Mouse (Mus musculus): ENCODE results near the gene Mtmr3.
"Not testable (repeated sequence)": the region's sequence is repeated elsewhere in the genome, so short reads cannot be mapped to it uniquely, and the experiment has no call there.

The Mtmr3 gene

GRCm38 (mm10) chr11:4602691-4603441 is 8.2 kb upstream of the Mtmr3 start:
- DNase-seq (ENCODE audit: low read depth in 2 of 2, low spot score in 2 of 2), result no peak

GRCm38 (mm10) chr11:4601890-4602289 is 7.2 kb upstream of the Mtmr3 start:
- DNase-seq (ENCODE audit: low read depth in 2 of 2, low spot score in 2 of 2), result no peak

DNA sequence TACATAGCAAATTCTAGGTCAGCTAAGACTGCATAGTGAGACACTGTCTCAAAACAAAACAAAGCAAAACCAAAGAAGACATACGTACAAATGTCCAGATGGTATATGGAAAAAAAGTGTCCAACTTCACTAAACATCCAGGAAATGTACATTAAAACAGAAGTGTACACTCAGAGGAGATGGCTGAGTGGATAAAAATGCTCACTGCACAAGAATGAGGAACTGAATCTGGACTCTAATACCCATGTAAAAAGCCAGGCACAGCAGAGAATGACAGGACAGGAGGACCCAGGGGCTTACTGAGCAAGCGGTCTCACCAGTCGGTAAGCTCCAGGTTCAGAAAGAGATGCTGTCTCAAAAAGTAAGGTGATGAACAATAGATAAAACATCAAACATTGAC is 5.3 kb upstream of the Mtmr3 start:
- DNase-seq (ENCODE audit: low read depth in 2 of 2, low spot score in 2 of 2), result no peak

DNA sequence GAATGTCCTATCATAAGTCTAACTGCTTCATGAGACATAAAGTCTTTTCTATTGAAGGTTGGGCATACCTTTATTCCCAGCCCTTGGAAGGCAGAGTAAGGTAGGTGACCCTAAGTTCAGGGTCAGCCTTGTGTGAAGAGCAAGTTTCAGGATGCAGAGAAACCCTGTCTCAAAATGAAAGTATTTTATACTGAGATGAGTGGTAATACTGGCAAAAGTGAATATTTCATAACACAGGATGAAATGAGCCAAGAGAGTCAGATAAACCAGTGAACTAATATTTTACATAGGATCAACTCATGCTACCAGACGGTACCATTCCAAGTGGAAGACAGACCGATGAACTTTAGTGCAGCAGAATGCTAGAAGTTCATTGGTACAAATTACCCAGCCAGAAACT is 3.7 kb upstream of the Mtmr3 start:
- no peak for DNase-seq (ENCODE audit: low read depth in 2 of 2, low spot score in 2 of 2)

- peak; percentile 20 to 36 for DNase-seq (ENCODE audit: low read depth in 2 of 2, low spot score in 2 of 2)
Measured at GRCm38 (mm10) chr11:4593849-4594607, 635 bp downstream of the Mtmr3 start.

DNA sequence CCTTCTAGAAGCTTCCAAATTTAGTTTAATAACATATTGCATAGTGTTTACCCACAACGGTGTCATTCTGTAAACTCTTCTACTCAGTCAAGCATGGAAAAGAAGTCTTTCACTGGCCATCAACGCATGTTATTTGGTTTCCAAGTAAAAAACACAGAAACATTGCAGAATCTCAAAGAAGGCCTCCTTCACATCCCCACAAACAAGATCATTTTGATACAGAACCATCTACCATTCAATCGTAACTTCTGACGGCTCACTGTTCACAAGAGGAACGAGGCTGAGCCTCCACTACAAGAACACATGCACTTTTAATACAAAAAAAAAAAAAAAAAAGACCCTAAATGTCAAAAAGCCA is 1.2 kb downstream of the Mtmr3 start:
- DNase-seq (ENCODE audit: low read depth in 2 of 2, low spot score in 2 of 2), result no peak

- no peak for DNase-seq (ENCODE audit: low read depth in 2 of 2, low spot score in 2 of 2)
Measured at GRCm38 (mm10) chr11:4591811-4592210, 2.9 kb downstream of the Mtmr3 start.

GRCm38 (mm10) chr11:4578682-4579081 is 16.0 kb downstream of the Mtmr3 start:
- DNase-seq (ENCODE audit: low read depth in 2 of 2, low spot score in 2 of 2), result no peak

DNA sequence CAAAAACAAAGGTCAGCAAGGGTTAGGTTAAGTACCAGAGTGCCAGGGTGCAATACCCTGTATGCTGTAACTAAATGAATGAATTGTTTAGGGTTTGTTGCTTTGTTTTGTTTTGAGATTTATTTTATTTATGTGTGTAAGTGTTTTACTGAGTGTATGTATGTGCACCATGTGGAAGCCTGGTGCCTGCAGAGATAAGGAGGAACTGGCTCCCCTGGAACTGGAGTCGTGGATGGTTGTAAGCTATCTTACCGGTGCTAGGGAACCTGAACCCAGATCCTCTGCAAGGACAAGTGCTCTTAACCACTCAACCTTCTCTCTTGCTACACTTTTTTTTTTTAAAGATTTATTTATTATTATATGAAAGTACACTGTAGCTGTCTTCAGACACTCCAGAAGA is 17.6 kb downstream of the Mtmr3 start:
- DNase-seq (ENCODE audit: low read depth in 2 of 2, low spot score in 2 of 2), result no peak

DNA sequence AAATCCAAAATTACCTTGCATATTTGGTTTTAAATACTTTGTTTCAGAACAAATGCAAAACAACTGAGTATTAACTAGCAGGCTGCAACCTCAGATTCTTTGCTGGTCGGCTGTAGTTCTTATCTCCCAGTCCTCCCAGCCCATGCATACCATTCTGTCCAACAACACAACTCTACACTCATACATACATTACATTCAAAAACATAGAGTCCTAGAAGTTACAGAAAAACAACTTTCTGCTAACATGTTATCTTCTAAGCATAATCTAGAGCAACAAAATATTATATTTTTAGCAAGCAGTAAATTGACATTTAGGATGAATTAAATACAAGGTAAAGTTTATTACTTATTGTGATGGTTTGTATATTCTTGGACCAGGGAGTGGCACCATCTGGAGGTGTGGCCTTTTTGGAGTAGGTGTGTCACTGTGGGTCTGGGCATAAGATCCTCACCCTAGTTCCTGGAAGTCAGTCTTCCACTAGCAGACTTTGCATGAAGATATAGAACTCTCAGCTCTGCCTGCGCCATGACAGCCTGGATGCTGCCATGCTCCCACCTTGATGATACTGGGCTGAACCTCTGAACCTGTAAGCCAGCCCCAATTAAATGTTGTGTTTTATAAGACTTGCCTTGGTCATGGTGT is 18.5 kb downstream of the Mtmr3 start:
- DNase-seq (ENCODE audit: low read depth in 2 of 2, low spot score in 2 of 2), result not testable (repeated sequence)

GRCm38 (mm10) chr11:4571491-4571901 is 23.2 kb downstream of the Mtmr3 start:
- no peak for DNase-seq (ENCODE audit: low read depth in 2 of 2, low spot score in 2 of 2)

GRCm38 (mm10) chr11:4566333-4566732 is 28.3 kb downstream of the Mtmr3 start:
- no peak for DNase-seq (ENCODE audit: low read depth in 2 of 2, low spot score in 2 of 2)

- no peak for DNase-seq (ENCODE audit: low read depth in 2 of 2, low spot score in 2 of 2)
Measured at GRCm38 (mm10) chr11:4565545-4565944, 29.1 kb downstream of the Mtmr3 start.

GRCm38 (mm10) chr11:4553274-4554063 is 41.2 kb downstream of the Mtmr3 start:
- no peak for DNase-seq (ENCODE audit: low read depth in 2 of 2, low spot score in 2 of 2)

DNA sequence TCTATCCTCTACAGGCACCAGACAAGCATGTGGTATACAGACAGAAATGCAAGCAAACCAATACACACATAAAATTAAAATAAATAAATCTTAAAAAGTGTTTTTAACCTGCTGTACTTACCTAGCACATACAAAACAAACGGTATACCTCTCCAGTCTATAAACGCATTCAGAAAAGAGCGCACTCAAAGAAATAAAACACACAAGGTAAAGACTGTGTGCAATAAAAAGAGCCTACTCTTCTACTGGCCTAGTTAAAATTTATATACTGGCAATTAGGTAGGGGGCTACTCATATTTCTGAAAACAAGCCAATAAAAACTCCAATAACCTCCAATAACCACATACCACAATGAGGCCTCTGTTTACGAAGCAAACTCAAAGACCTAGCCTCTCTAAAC is 47.1 kb downstream of the Mtmr3 start:
- no peak for DNase-seq (ENCODE audit: low read depth in 2 of 2, low spot score in 2 of 2)

DNA sequence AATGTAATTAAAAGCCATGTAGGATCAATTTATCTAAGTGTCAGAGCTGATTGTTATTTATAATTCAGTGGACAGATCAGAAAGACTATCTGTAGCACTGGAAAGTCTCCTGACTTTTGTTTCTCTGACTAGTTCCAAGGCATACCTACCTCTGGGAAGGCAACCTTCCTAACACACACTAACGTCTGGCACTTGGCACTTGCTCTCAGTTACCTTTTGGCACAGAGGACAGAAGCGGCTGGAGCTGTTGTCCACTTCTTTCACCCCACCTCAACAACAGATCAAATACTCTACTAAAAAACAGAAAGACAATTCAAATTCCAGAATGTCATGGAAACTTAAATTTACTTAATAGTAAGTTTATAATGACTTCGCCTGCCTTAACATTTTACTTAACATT is 48.7 kb downstream of the Mtmr3 start:
- no peak for DNase-seq (ENCODE audit: low read depth in 2 of 2, low spot score in 2 of 2)

DNA sequence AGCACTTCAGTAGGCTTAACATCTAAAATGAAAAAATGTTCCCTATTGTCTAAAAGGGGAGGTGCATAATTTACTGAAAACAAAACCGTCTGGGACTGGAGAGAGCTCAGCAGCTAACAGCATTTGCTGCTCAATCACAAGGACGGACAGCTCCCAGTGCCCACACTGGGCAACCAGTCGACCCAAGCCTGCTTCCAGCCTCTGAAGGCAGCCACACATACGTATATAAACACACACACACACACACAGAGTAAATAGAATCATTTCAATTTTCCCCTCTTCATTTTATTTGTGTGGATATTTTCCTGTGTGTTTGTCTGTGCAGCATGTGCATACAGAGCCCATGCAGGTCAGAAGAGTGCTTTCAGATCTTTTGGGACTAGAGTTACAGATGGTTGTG is 49.3 kb downstream of the Mtmr3 start:
- DNase-seq (ENCODE audit: low read depth in 2 of 2, low spot score in 2 of 2), result no peak

- DNase-seq (ENCODE audit: low read depth in 2 of 2, low spot score in 2 of 2), result not testable (repeated sequence)
Measured at GRCm38 (mm10) chr11:4544627-4544921, 50.1 kb downstream of the Mtmr3 start.

- no peak for DNase-seq (ENCODE audit: low read depth in 2 of 2, low spot score in 2 of 2)
Measured at GRCm38 (mm10) chr11:4543746-4544626, 50.7 kb downstream of the Mtmr3 start.

DNA sequence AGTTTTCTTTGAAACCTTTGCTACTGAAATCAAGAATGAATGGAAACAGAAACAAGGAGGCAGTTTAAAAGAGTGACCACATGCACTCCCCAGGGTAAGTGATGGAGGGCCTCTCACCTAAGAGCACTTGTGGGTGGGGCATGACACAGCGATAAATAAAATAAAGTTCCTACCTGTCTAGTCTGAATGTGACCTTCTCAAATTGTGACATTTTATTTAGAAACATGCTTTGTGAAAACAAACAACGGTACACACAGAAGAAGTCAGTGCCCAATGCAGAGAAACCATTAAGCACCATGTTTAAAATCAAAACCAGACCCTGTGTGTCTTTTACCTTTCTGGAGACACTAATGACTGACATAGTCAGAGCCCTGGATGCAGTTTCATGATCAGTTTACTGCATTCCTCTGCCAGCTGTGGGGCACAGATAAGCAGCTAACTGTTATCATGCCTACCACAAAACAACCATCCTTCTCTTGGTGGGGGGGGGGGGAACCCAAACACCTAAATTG is 51.6 kb downstream of the Mtmr3 start:
- no peak for DNase-seq (ENCODE audit: low read depth in 2 of 2, low spot score in 2 of 2)
